Comparison of ENCODE assay signal across 22 mouse cellular contexts in the genomic region with DNA sequence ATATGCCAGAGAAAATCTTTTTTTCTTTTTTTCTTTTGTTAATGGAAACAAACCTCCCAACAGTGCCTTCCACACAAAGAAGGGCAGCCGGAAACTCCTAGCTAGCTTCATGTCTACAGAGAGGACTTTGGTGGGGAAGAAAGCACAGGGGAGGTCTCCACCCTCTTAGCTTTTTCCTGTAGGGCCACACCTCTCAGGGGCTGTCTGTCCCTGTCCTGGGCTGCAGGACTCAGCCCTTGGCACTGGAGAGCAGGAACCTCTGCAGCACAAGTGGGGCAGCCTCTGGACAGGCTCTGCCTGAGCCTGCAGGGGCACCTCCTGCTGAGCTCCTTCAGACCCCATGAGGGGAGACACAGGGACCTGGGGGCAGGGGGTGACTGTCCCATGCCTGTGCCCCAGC. TPM values are rescaled to one million over a fixed set of nuclear protein-coding genes. Genes with fewer than 3 reads are reported as not detected.
"Had no signal": no experiment of that assay in that cellular context is flagged by ENCODE, and none has a peak within 500 bp of the region (broad histone marks: within the 10 kb centered on the region; RNA-seq: fewer than 3 reads in every experiment).

No protein-coding gene starts in this region.

RNA-seq across cellular contexts. Expression of a gene that starts 6.2 kb away (rescaled TPM):
- total RNA-seq: layer of hippocampus, adult 8-10 months; layer of hippocampus, postnatal 10 days; layer of hippocampus, postnatal 36 days; left cerebral cortex, adult 2 months; left cerebral cortex, postnatal 10 days; left cerebral cortex, postnatal 36 days; liver, adult 2 months; megakaryocyte progenitor cell, adult 5-6 weeks; megakaryocyte-erythroid progenitor cell, adult 5-6 weeks had no signal
- polyA plus RNA-seq: intestine, embryonic 15.5 days; kidney, embryonic 14.5 days; kidney, postnatal 0 days; limb, embryonic 11.5 days; limb, embryonic 14.5 days; liver, adult 2 months; liver, embryonic 14.5 days; liver, postnatal 0 days; lung, embryonic 14.5 days; midbrain, embryonic 12.5 days; midbrain, embryonic 15.5 days; neural tube, embryonic 13.5 days; thymus, postnatal 0 days had no signal

RNA-seq across cellular contexts. Expression of a gene that starts 10.0 kb away (rescaled TPM):
- total RNA-seq: liver, adult 2 months; megakaryocyte progenitor cell, adult 5-6 weeks; neutrophil, adult 5-6 weeks had no signal
- polyA plus RNA-seq: intestine, embryonic 15.5 days; kidney, postnatal 0 days; limb, embryonic 11.5 days; liver, adult 2 months; liver, embryonic 14.5 days; lung, embryonic 14.5 days; thymus, postnatal 0 days had no signal

RNA-seq across cellular contexts. Expression of a gene that starts 11.9 kb away (rescaled TPM):
- total RNA-seq: left cerebral cortex, postnatal 10 days; left cerebral cortex, postnatal 36 days; liver, adult 2 months; megakaryocyte progenitor cell, adult 5-6 weeks; megakaryocyte-erythroid progenitor cell, adult 5-6 weeks; neutrophil, adult 5-6 weeks had no signal
- polyA plus RNA-seq: intestine, embryonic 15.5 days; kidney, embryonic 14.5 days; kidney, postnatal 0 days; limb, embryonic 11.5 days; liver, adult 2 months; liver, embryonic 14.5 days; liver, postnatal 0 days; lung, embryonic 14.5 days; midbrain, embryonic 12.5 days; midbrain, embryonic 15.5 days; neural tube, embryonic 13.5 days had no signal

RNA-seq across cellular contexts. Expression of a gene that starts 31.4 kb away (rescaled TPM):
- total RNA-seq: layer of hippocampus, adult 8-10 months; layer of hippocampus, postnatal 10 days; layer of hippocampus, postnatal 36 days; left cerebral cortex, adult 2 months; left cerebral cortex, postnatal 10 days; left cerebral cortex, postnatal 36 days; liver, adult 2 months; megakaryocyte progenitor cell, adult 5-6 weeks; neutrophil, adult 5-6 weeks had no signal
- polyA plus RNA-seq: intestine, embryonic 15.5 days; kidney, embryonic 14.5 days; kidney, postnatal 0 days; limb, embryonic 11.5 days; liver, adult 2 months; liver, postnatal 0 days; lung, embryonic 14.5 days; midbrain, embryonic 12.5 days; midbrain, embryonic 15.5 days; neural tube, embryonic 13.5 days; thymus, postnatal 0 days had no signal
